Mouse (Mus musculus) left cerebral cortex, postnatal 10 days (tissue): Measurements from ENCODE around the gene Fam189a2. TPM values are rescaled to one million over a fixed set of nuclear protein-coding genes. Genes with fewer than 3 reads are reported as not detected.
A peak's percentile ranks its signal among the peaks of the same experiment; 100 is the strongest.

ENCODE experiments used
- DNase-seq, 2 experiments: peaks; one replicate each; pipeline ENCODE4 v3.0.0; 2021 to 2022; ENCODE audit warnings: low spot score in 2 of 2, mixed read lengths in 1 of 2; ENCODE audit errors: extremely low spot score in 1 of 2
- intact Hi-C: fragments of 180-260 bp; cut with DNase I; formaldehyde crosslinking; loops from one replicate; pipeline ENCODE4 v1.15.1; 2025
- total RNA-seq, 2 experiments: library from RNA; stranded (reverse); gene quantifications; 2 replicates each; pipeline ENCODE4 v1.2.3; 2021

Fam189a2 gene
- total RNA-seq, 2 experiments from 2014 or later = 15.2 to 16.1 TPM

- intact Hi-C loops = no loop called here
These were observed 42.7 kb downstream of the Fam189a2 start for GRCm38 (mm10) chr19:23988166-23988565.

DNA sequence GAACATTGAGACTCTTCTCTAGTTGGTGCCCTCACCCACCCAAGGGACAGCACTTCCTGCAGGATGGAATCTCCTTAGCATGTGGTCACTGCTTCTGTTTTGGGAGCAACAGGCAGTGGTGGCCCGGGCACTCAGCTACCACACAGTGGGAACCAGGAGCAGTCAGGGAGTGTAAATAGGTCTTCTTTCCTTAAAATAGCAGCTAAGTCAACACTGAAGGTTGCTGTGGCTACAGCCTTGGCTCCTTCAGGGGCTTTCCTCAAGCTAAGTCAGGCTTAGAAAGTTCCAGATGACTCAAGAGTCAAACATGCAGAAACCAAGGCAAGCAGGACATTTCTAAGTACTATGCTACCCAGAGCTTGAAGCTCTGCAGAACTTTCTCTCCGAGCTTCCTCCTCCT, 43.5 kb downstream of the Fam189a2 start:
- intact Hi-C loops = no loop called here
- no peak for DNase-seq

More at GRCm38 (mm10) chr19:23988166-23988565, 42.7 kb downstream of the Fam189a2 start:
- DNase-seq = no peak

GRCm38 (mm10) chr19:23984186-23984585, 46.6 kb downstream of the Fam189a2 start:
- no peak for DNase-seq
- intact Hi-C loops = no loop called here

GRCm38 (mm10) chr19:23980598-23980997, 50.2 kb downstream of the Fam189a2 start:
- DNase-seq = peak in 1 of 2 experiments; percentile 51
- intact Hi-C loops = no loop called here

DNA sequence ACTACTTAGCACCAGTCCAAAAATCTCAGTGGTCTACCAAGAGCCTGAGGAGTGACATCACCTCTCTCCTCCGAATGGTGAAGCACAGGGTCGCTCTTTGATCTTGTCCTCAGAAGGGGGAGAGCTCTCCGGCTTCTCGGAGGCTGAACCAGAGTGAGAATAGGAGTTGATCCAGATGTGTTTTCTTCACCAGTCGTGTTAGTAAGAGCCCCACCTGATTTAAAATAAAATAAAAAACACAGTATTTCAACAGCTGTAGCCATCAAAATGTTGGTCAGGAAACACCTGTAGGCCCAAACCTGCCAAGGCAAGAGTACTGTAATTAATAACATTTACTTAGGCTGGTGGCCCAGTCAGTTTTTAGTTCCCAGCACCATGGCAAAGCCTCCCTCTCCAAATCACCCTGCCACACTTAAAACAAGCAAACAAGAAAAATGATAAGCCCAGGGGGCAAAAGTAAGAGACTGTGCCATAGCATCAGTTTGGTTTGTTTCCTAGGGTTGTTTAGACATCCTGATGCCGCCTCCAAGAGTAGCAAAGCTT, 52.8 kb downstream of the Fam189a2 start:
- no peak for DNase-seq
- intact Hi-C loops = no loop called here

GRCm38 (mm10) chr19:23972881-23973649, 57.8 kb downstream of the Fam189a2 start:
- intact Hi-C loops = no loop called here
- no peak for DNase-seq

DNA sequence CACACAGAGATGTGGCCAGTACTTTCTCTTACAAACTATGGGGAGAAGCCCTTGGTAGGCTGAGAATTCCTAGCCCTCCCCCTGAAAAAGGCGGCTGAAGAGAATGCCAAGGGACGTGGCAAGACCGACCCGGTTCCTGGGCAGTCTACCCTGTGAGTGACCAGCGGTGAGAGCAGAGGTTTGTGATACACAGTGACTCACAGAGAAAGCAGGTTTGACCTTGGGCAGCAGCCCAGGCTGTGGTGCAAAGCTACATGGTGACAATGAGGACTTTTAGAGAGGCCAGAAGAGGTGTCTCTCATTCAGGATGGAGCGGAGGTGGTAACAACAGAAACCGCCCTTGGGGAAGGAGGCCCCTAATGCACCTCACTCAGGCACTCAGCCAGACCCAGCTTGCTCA, 59.4 kb downstream of the Fam189a2 start:
- no peak for DNase-seq
- intact Hi-C loops = no loop called here

GRCm38 (mm10) chr19:23970374-23970773, 60.4 kb downstream of the Fam189a2 start:
- intact Hi-C loops = no loop called here
- no peak for DNase-seq

GRCm38 (mm10) chr19:23968862-23969225, 62.0 kb downstream of the Fam189a2 start:
- intact Hi-C loops = no loop called here
- no peak for DNase-seq

DNA sequence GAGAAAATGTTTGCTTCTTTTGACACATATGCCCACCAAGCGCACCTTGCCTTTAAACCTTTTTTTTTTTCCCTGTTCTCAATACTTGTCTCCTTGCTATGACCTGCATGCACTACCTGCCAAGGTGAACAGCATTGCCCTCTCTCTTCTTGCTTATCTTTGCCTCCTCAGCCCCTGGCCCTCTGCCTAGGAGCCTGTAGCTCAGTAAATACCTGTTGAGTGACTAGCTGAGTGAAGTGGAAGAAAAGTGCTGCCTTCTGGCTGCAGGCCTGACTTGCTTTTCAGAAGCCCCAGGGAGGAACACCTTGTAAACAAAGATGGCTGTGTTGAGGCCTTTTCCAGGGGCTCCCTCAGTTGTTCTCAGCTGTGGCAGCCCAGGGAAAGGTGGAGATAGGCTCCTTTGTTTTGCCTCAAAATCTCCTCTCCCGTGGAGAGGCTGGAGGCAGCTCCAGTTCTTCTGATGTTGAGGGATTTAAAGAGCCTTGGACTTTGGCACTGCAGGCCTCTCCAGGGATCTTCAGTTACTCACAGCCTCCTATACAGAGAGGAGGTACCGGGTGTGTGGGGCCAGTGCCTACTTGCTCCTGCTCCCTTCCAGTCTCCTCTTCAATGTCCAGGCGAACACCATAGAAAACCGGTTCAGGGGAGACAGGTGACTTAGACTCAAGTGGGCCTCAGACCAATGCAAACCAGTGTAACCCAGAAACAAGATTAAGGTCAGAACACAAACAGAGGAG, 62.5 kb downstream of the Fam189a2 start:
- intact Hi-C loops = no loop called here
- DNase-seq = no peak

DNA sequence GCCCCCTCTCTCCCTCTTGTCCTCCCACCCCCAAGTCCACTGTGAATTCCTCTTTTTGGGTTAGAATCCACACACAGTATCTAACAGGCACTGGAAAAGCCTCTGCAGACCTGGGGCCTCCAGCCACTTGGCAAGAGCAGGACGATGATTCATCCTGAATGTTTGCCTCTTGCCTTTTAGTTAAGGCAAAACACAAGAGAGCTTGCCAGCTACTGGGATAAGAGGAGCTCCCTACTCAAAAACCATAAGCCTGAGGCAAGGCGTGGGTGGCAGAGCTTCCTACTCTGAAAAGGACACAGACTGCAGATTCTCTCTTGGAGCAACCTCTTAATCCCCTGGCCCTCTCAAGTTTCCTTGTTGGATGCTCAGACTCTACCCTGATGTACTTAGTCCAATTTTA, 63.7 kb downstream of the Fam189a2 start:
- peak; percentile 42 to 44 for DNase-seq
- intact Hi-C loops = no loop called here

DNA sequence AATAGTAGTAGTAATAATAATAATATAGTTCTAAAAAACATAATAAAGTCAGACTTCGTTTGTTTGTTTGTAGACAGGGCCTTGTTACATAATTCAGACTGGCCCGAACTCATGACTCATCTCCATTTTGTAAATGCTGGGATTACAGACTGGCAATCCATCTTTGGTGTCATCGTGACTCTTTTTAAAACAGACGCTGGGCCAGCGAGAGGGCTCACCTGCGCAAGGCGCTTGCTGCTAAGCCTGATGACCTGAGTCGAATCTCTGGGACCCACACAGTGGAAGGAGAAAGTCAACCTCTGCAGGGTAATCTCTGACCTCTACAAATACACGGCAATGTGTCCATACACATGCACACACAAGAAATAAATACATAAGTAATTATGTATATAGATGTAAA, 64.4 kb downstream of the Fam189a2 start:
- intact Hi-C loops = no loop called here
- DNase-seq = no peak

DNA sequence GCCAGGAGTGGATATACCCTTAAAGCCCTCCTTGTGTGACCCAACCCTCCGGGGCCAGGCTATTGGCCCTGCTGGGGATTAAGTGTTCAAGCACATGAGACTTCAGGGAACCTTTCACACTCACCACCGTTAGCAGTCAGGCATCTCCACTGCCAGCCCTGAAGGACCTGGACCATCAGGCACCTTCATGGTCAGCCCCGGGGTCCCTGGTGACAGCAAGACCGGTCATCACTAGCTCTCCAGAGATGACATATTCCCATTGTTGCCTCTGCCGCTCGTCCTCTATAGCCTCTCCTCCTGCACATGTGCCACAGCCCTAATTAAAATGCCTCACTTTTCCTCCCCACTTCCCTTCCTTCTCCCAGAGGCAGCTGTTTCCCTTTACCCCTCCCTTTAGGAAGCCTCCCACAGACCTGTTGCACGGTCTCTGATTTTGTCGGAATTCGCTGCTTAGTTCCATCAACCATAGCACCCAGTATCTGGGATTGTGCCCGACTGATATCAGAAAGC, 66.4 kb downstream of the Fam189a2 start:
- intact Hi-C loops = loop anchor here (5.0 kb wide), 2 partner anchors 387 to 662 kb away; no protein-coding TSS in a partner anchor
- DNase-seq = no peak

GRCm38 (mm10) chr19:23961516-23961915, 69.3 kb downstream of the Fam189a2 start:
- peak; percentile 60 to 77 for DNase-seq
- intact Hi-C loops = loop anchor here (2.0 to 5.0 kb wide), 4 partner anchors 101 to 659 kb away; no protein-coding TSS in a partner anchor

DNA sequence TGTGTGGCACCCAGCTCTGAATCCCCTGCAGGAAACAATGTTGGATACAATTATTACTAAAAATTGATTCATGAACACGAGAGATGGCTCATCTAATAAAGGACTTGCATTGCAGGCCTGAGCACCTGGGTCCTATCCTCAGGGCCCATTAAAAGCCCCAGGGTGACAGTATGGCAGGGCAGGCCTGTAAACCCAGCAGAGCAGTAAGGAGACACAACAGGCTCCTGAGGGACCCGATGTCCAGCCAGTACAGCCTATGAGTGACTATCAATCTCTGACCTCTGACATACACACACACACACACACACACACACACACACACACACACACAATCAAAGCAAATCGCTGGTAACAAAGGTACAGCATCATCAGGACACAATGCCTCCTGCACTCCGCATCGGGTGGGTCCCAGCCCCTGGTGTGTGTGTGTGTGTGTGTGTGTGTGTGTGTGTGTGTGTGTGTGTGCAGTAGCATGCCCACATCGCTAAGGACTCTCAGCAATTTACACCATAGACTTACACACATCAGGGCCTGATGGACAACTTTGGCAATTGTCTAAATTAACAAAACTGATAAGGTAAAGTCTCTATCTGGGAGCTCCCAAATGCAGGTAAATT, 69.9 kb downstream of the Fam189a2 start:
- intact Hi-C loops = loop anchor here (2.0 to 5.0 kb wide), 4 partner anchors 100 to 659 kb away; no protein-coding TSS in a partner anchor
- DNase-seq = no peak

- intact Hi-C loops = loop anchor here (2.0 to 5.0 kb wide), 4 partner anchors 99 to 658 kb away; no protein-coding TSS in a partner anchor
- DNase-seq = peak; percentile 38 to 58
These were observed 70.5 kb downstream of the Fam189a2 start for GRCm38 (mm10) chr19:23960275-23960674.

- intact Hi-C loops = loop anchor here (2.0 to 5.0 kb wide), 4 partner anchors 99 to 658 kb away; no protein-coding TSS in a partner anchor
- no peak for DNase-seq
These were observed 70.9 kb downstream of the Fam189a2 start for GRCm38 (mm10) chr19:23959870-23960269.

DNA sequence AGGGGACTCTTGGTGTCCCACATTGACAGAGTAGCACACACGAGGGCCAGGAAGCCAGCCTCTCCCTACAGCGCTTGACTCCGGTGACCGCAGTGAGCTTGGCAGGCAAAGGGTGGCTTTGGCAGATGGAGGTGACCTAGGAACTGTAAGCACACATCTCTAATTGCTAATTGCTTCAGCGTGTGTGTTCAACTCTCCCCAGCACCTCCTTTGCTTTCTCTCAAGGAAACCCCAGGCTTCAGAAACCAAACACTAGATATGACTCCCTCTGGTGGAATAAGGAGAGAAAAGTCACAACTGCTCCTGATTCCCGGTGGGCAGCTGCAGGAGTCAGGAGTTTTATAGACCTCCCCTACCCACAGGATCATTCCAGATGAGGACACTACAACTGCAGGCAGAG, 71.9 kb downstream of the Fam189a2 start:
- intact Hi-C loops = no loop called here
- no peak for DNase-seq

GRCm38 (mm10) chr19:23957563-23957962, 73.3 kb downstream of the Fam189a2 start:
- intact Hi-C loops = no loop called here

More at GRCm38 (mm10) chr19:23957563-23957962, 73.3 kb downstream of the Fam189a2 start:
- DNase-seq = no peak
